Mouse (Mus musculus) liver, postnatal 0 days (tissue): ENCODE data around the gene Eef1a2. TPM values are rescaled to one million over a fixed set of nuclear protein-coding genes. Genes with fewer than 3 reads are reported as not detected.

Experiments
- ATAC-seq: fragments of 200-750 bp; cut with Nextera tagmentation; 2 replicates; pipeline ENCODE4 v1.8.0; 2017; ENCODE audit warnings: mild to moderate bottlenecking, moderate library complexity
- DNase-seq: peaks from one replicate; pipeline ENCODE4 v3.0.0-alpha.2; 2016
- H3K27ac ChIP-seq: fragments of 300-500 bp; sonication (generic); 2 replicates; pipeline ENCODE4 v1.5.1; 2014; ENCODE audit warnings: antibody characterized with exemption, moderate library complexity, mild to moderate bottlenecking, low read depth
- H3K27me3 ChIP-seq: fragments of 300-500 bp; sonication (generic); 2 replicates; pipeline ENCODE4 v1.6.1; 2014; ENCODE audit warnings: low read length, control low read depth, mixed read lengths; ENCODE audit not compliant: insufficient read depth
- H3K36me3 ChIP-seq: fragments of 300-500 bp; sonication (generic); replicated peaks from 2 replicates; pipeline ENCODE4 v1.6.1; 2014; ENCODE audit warnings: mild to moderate bottlenecking, control low read depth, low read length, moderate library complexity, mixed read lengths; ENCODE audit not compliant: insufficient read depth
- H3K4me1 ChIP-seq: fragments of 300-500 bp; sonication (generic); 2 replicates; pipeline ENCODE4 v1.6.1; 2014; ENCODE audit warnings: antibody characterized with exemption, mild to moderate bottlenecking, control low read depth; ENCODE audit not compliant: insufficient read depth
- H3K4me2 ChIP-seq: fragments of 300-500 bp; sonication (generic); 2 replicates; pipeline ENCODE4 v1.6.1; 2014; ENCODE audit warnings: low read depth, mild to moderate bottlenecking, low read length, moderate library complexity, mixed read lengths
- H3K4me3 ChIP-seq: fragments of 300-500 bp; sonication (generic); 2 replicates; pipeline ENCODE4 v1.5.1; 2014; ENCODE audit warnings: low read depth, low read length
- H3K9ac ChIP-seq: fragments of 300-500 bp; sonication (generic); replicated peaks from 2 replicates; pipeline ENCODE4 v1.6.1; 2014; ENCODE audit warnings: mild to moderate bottlenecking, moderate library complexity
- H3K9me3 ChIP-seq: fragments of 300-500 bp; sonication (generic); 2 replicates; pipeline ENCODE4 v1.6.1; 2016; ENCODE audit warnings: mild to moderate bottlenecking, control low read depth, low read length, mixed read lengths
- CTCF ChIP-seq: sonication (generic); IDR thresholded peaks from 2 replicates; pipeline ENCODE4 v1.5.1; 2016; ENCODE audit warnings: antibody characterized with exemption, low read depth
- EP300 ChIP-seq: IDR thresholded peaks from 2 replicates; pipeline ENCODE4 v1.6.1; 2016; ENCODE audit warnings: antibody characterized with exemption, low read depth, mild to moderate bottlenecking
- WGBS: fragments of 180-500 bp; shearing (Covaris S2); extraction: QIAGEN DNeasy Blood & Tissue Kit; methylation state at CpG from one replicate; pipeline ENCODE4 v1.1.7; 2014; ENCODE audit not compliant: insufficient replicate concordance; 5-methylcytosine and 5-hydroxymethylcytosine counted together
- polyA plus RNA-seq: library from polyadenylated mRNA; unstranded; fragments of >200 nt; fragmentation: Nextera tagmentation; extraction: Ambion mirVana; gene quantifications from 2 replicates; pipeline ENCODE4 v1.2.1, GENCODE M21; 2015

The Eef1a2 gene
- polyA plus RNA-seq, 1 experiment from 2014 or later, result not detected

GRCm38 (mm10) chr2:181155801-181156200, 1.0 kb downstream of the Eef1a2 start:
- no peaks in the 10 kb centered on the region for H3K4me1 ChIP-seq
- TF ChIP-seq EP300, result no peak
- no peak for TF ChIP-seq CTCF
- H3K27me3 ChIP-seq, result peaks cover 28% of the 10 kb centered on the region
- 56% methylated on average over 4 of the region's 4 CpGs for WGBS
- no peak overlapping the region for H3K9ac ChIP-seq
- ATAC-seq (no peak), DNase-seq (no peak)
- no peak overlapping the region for H3K4me2 ChIP-seq
- H3K27ac ChIP-seq, result no peak overlapping the region
- no peaks in the 10 kb centered on the region for H3K9me3 ChIP-seq
- no peak overlapping the region for H3K4me3 ChIP-seq
- H3K36me3 ChIP-seq, result no peaks in the 10 kb centered on the region

- ATAC-seq (no peak), DNase-seq (no peak)
- H3K9me3 ChIP-seq, result no peaks in the 10 kb centered on the region
- H3K27me3 ChIP-seq, result peaks cover 36% of the 10 kb centered on the region
- WGBS, result 56% methylated on average over 8 of the region's 8 CpGs
- no peak overlapping the region for H3K27ac ChIP-seq
- H3K4me1 ChIP-seq, result no peaks in the 10 kb centered on the region
- TF ChIP-seq EP300 (no peak), CTCF (no peak)
- H3K4me3 ChIP-seq, result no peak overlapping the region
- H3K36me3 ChIP-seq, result no peaks in the 10 kb centered on the region
- no peak overlapping the region for H3K9ac ChIP-seq
- H3K4me2 ChIP-seq, result no peak overlapping the region
These were observed 1.9 kb downstream of the Eef1a2 start for GRCm38 (mm10) chr2:181154831-181155415.

DNA sequence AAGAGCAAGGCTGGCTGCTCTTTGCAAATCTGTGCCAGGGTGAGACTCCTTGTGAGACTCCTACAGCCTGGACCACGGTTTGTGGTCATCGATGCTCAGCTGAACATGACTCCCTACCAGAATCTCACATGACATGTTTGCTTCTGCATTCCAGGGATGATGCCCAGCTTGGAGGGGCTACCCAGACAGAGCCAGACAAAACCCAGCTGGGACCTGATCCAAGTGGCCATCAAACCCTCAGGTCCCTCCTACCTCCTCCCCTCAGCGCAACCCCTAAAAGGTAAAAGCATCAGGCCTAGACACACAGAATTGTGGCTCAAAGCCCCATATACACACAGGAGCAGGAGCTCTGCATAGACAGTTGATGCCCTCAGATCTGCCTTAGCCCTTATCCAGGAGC, 2.5 kb downstream of the Eef1a2 start:
- no peak for ATAC-seq
- Histone ChIP-seq H3K27me3 (peaks cover 41% of the 10 kb centered on the region), H3K4me2 (no peak overlapping the region), H3K4me3 (no peak overlapping the region), H3K9me3 (no peaks in the 10 kb centered on the region), H3K27ac (no peak overlapping the region), H3K36me3 (no peaks in the 10 kb centered on the region), H3K4me1 (no peaks in the 10 kb centered on the region), H3K9ac (no peak overlapping the region)
- WGBS, result 81% methylated on average over 3 of the region's 3 CpGs
- no peak for DNase-seq
- TF ChIP-seq CTCF, result no peak

DNA sequence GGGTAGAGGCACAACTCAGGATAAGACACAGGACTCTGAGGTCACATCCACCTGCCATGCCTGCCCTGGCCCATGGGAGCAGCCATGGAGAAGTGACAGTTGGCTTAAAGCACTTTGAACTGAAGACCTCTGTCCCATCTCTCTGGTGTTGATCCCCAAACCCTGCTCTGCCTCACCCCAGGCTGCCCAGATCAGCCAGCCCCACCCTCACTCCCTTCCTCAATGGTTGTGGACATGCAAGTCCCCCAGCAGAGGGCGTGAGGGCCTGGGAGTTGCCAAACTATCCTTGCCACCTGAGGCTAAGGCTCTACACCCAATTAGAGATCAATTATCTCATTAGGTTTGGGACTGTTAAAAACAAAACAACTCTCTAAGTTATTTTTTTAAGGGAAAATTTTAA, 3.0 kb downstream of the Eef1a2 start:
- ATAC-seq, result no peak

DNA sequence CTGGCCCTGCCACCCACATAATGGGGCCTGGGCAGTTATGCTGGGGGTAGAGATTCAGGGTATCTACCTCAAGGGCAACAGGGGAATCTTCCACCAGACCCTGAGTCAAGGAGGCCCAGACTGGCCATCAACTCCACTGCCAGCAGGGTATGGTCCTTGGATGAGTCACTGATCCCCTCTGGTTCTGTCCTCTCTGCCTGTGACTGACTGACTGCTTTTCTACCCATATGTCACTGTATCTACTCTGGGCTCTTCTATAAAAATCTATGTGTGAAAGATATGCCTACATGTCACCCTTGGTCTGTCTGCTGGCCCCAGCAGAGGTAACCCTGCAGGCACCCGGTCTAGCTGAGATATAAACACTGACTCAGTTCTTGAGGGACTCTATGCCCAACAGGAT, 3.7 kb downstream of the Eef1a2 start:
- Histone ChIP-seq H3K9me3 (no peaks in the 10 kb centered on the region), H3K36me3 (no peaks in the 10 kb centered on the region), H3K4me2 (no peak overlapping the region), H3K27me3 (peaks cover 51% of the 10 kb centered on the region), H3K4me1 (no peaks in the 10 kb centered on the region), H3K27ac (no peak overlapping the region), H3K4me3 (no peak overlapping the region), H3K9ac (no peak overlapping the region)
- DNase-seq (no peak), ATAC-seq (no peak)
- TF ChIP-seq CTCF (no peak), EP300 (no peak)
- 58% methylated on average over 1 of the region's 1 CpGs for WGBS

More for the DNA sequence above, 3.0 kb downstream of the Eef1a2 start:
- Histone ChIP-seq H3K4me3 (no peak overlapping the region), H3K4me2 (no peak overlapping the region), H3K9me3 (no peaks in the 10 kb centered on the region), H3K4me1 (no peaks in the 10 kb centered on the region), H3K9ac (no peak overlapping the region), H3K27me3 (peaks cover 45% of the 10 kb centered on the region), H3K36me3 (no peaks in the 10 kb centered on the region), H3K27ac (no peak overlapping the region)
- DNase-seq, result peak; percentile 45
- 14% methylated on average over 1 of the region's 1 CpGs for WGBS
- TF ChIP-seq CTCF (peak; percentile 58), EP300 (no peak)

DNA sequence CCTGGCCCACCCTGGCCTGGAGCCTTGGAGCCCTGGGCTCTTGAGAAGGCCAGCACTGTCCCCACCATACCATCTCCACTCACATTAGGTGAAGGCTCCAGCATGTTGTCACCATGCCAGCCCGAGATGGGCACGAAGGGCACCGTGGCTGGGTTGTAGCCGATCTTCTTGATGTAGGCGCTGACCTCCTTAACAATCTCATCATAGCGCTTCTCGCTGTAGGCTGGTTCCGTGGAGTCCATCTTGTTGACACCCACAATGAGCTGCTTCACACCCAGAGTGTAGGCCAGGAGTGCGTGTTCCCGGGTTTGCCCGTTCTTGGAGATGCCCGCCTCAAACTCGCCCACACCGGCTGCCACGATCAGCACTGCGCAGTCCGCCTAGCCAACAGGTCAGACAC, 4.1 kb downstream of the Eef1a2 start:
- H3K4me2 ChIP-seq, result no peak overlapping the region
- H3K4me1 ChIP-seq, result no peaks in the 10 kb centered on the region
- WGBS, result 89% methylated on average over 17 of the region's 17 CpGs
- TF ChIP-seq EP300, result no peak
- no peak for TF ChIP-seq CTCF
- peaks cover 50% of the 10 kb centered on the region for H3K27me3 ChIP-seq
- DNase-seq (no peak), ATAC-seq (no peak)
- no peak overlapping the region for H3K27ac ChIP-seq
- H3K9me3 ChIP-seq, result no peaks in the 10 kb centered on the region
- H3K36me3 ChIP-seq, result no peaks in the 10 kb centered on the region
- no peak overlapping the region for H3K4me3 ChIP-seq
- no peak overlapping the region for H3K9ac ChIP-seq

- ATAC-seq (no peak), DNase-seq (no peak)
- no peaks in the 10 kb centered on the region for H3K9me3 ChIP-seq
- no peaks in the 10 kb centered on the region for H3K4me1 ChIP-seq
- H3K9ac ChIP-seq, result no peak overlapping the region
- WGBS, result 60% methylated on average over 6 of the region's 6 CpGs
- H3K36me3 ChIP-seq, result no peaks in the 10 kb centered on the region
- no peak overlapping the region for H3K4me3 ChIP-seq
- H3K4me2 ChIP-seq, result no peak overlapping the region
- H3K27me3 ChIP-seq, result peaks cover 43% of the 10 kb centered on the region
- H3K27ac ChIP-seq, result no peak overlapping the region
- no peak for TF ChIP-seq EP300
- no peak for TF ChIP-seq CTCF
These were observed 6.5 kb downstream of the Eef1a2 start for GRCm38 (mm10) chr2:181150281-181150680.
